8 mouse cellular contexts compared by ENCODE assay signal in the genomic region with DNA sequence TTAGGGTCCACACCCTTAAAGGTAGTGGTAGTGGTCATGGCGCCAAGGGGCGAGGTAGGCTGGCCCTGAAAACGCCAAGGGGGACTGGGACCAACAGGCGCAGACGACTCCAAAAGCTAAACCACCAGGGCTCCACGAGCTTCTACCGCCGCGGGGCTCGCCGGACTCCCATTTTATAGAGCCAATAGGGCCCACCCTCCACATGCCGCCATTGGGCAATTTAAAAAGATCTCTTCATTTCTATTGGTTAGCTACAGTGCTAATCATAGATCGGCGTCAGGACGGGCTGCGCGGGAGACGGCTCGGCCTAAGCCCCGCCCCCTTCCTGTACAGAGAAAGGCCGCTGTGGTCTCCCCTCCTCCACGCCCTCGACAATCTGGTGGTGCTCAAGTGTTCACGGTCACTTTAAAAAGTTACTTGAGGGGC. TPM values are rescaled to one million over a fixed set of nuclear protein-coding genes. Genes with fewer than 3 reads are reported as not detected.
DNase-seq lines count a peak whose midpoint lies in the region; ATAC-seq and TF ChIP-seq lines count a peak whose summit lies in the region.

A gene (minus strand): TSS at position 150 of the 426 bp plus-strand sequence.

- peak; percentile 78 for ATAC-seq in erythroid progenitor cell, adult 5-6 weeks (replicated peaks; ENCODE audit: low FRiP score, poor library complexity, severe bottlenecking)
- ATAC-seq in heart, embryonic 12.5 days (ENCODE audit: insufficient number of reproducible peaks, low FRiP score), result peak; percentile 95
- ATAC-seq in kidney, postnatal 0 days (replicated peaks; ENCODE audit: low FRiP score, low read depth), result peak; percentile 97
- ATAC-seq in liver, embryonic 11.5 days (replicated peaks; ENCODE audit: low FRiP score), result peak; percentile 91
- ATAC-seq in stomach, embryonic 14.5 days (ENCODE audit: insufficient number of reproducible peaks, insufficient read depth, low FRiP score, low read depth), result peak; percentile 97

- no peaks in the 10 kb centered on the region for H3K9me3 ChIP-seq in heart, embryonic 12.5 days (replicated peaks)
- no peaks in the 10 kb centered on the region for H3K9me3 ChIP-seq in kidney, postnatal 0 days (replicated peaks; ENCODE audit: low read length)
- no peaks in the 10 kb centered on the region for H3K9me3 ChIP-seq in liver, embryonic 11.5 days (ENCODE audit: control insufficient read depth, low read length)
- H3K9me3 ChIP-seq in stomach, embryonic 14.5 days (ENCODE audit: control insufficient read depth, low read depth, low read length), result no peaks in the 10 kb centered on the region

- peak within 1 kb of the TSS; percentile 91 for H3K27ac ChIP-seq in heart, embryonic 12.5 days (ENCODE audit: poor library complexity, severe bottlenecking)
- peak within 1 kb of the TSS; percentile 80 for H3K27ac ChIP-seq in kidney, postnatal 0 days
- H3K27ac ChIP-seq in liver, embryonic 11.5 days (ENCODE audit: low read depth, low read length), result peak within 1 kb of the TSS; percentile 91
- H3K27ac ChIP-seq in stomach, embryonic 14.5 days (ENCODE audit: low read length), result peak within 1 kb of the TSS; percentile 91

- H3K4me1 ChIP-seq in heart, embryonic 12.5 days (replicated peaks), result peaks cover 46% of the 10 kb centered on the region
- peaks cover 18% of the 10 kb centered on the region; the same call in 1 of the 2 replicates for H3K4me1 ChIP-seq in kidney, postnatal 0 days (replicated peaks; ENCODE audit: insufficient read depth, low read length)
- H3K4me1 ChIP-seq in liver, embryonic 11.5 days (replicated peaks; ENCODE audit: control insufficient read depth, insufficient read depth, low read length), result peaks cover 45% of the 10 kb centered on the region
- H3K4me1 ChIP-seq in stomach, embryonic 14.5 days (ENCODE audit: control insufficient read depth, insufficient read depth, low read length), result peaks cover 34% of the 10 kb centered on the region

- no peak for TF ChIP-seq CTCF in kidney, postnatal 0 days (IDR thresholded peaks at IDR 0.05; ENCODE audit: low read depth)

- WGBS in heart, embryonic 12.5 days, result 0% methylated on average over 24 of the region's 24 CpGs
- under 1% methylated on average over 24 of the region's 24 CpGs for WGBS in kidney, postnatal 0 days
- WGBS in liver, embryonic 11.5 days, result under 1% methylated on average over 24 of the region's 24 CpGs
- 1% methylated on average over 24 of the region's 24 CpGs for WGBS in stomach, embryonic 14.5 days

- H3K9ac ChIP-seq in heart, embryonic 12.5 days, result peak within 1 kb of the TSS; percentile 99
- H3K9ac ChIP-seq in kidney, postnatal 0 days (ENCODE audit: low read depth, low read length), result peak within 1 kb of the TSS; percentile 90
- peak within 1 kb of the TSS; percentile 99 for H3K9ac ChIP-seq in liver, embryonic 11.5 days (ENCODE audit: low read depth, low read length)
- peak within 1 kb of the TSS; percentile 93 for H3K9ac ChIP-seq in stomach, embryonic 14.5 days (replicated peaks; ENCODE audit: low read depth, low read length)

- DNase-seq in CD4-positive helper T cell, adult 2 months (ENCODE audit: low read depth, low spot score), result peak; percentile 97
- DNase-seq in brain, embryonic 18.5 days (ENCODE audit: low read depth, low spot score), result peak; percentile 95
- DNase-seq in kidney, postnatal 0 days (ENCODE audit: low spot score), result peak; percentile 99
- DNase-seq in liver, embryonic 11.5 days (ENCODE audit: low spot score), result peak; percentile 95
- DNase-seq in naive thymus-derived CD4-positive, alpha-beta T cell, adult 2 months (ENCODE audit: low read depth), result peak; percentile 99

- peak within 1 kb of the TSS; percentile 89 for H3K4me3 ChIP-seq in heart, embryonic 12.5 days
- H3K4me3 ChIP-seq in kidney, postnatal 0 days (replicated peaks; ENCODE audit: low read depth, low read length), result peak within 1 kb of the TSS; percentile 94
- H3K4me3 ChIP-seq in liver, embryonic 11.5 days (ENCODE audit: low read depth, low read length), result peak within 1 kb of the TSS; percentile 99
- peak within 1 kb of the TSS; percentile 99 for H3K4me3 ChIP-seq in stomach, embryonic 14.5 days (ENCODE audit: low read depth, low read length)

- H3K4me2 ChIP-seq in heart, embryonic 12.5 days, result peak within 1 kb of the TSS; percentile 93
- H3K4me2 ChIP-seq in kidney, postnatal 0 days (ENCODE audit: low read length), result peak within 1 kb of the TSS; percentile 95
- H3K4me2 ChIP-seq in liver, embryonic 11.5 days, result peak within 1 kb of the TSS; percentile 87
- peak within 1 kb of the TSS; percentile 58 for H3K4me2 ChIP-seq in stomach, embryonic 14.5 days (replicated peaks; ENCODE audit: low read depth, low read length)

- no peaks in the 10 kb centered on the region for H3K36me3 ChIP-seq in heart, embryonic 12.5 days
- H3K36me3 ChIP-seq in kidney, postnatal 0 days (ENCODE audit: insufficient read depth, low read length), result no peaks in the 10 kb centered on the region
- H3K36me3 ChIP-seq in liver, embryonic 11.5 days (ENCODE audit: control insufficient read depth, insufficient read depth, low read length), result 0 out of 2 replicates have a peak, but pooled peaks cover 2% of the 10 kb centered on the region
- H3K36me3 ChIP-seq in stomach, embryonic 14.5 days (ENCODE audit: control insufficient read depth, insufficient read depth, low read length), result no peaks in the 10 kb centered on the region

- no peaks in the 10 kb centered on the region for H3K27me3 ChIP-seq in heart, embryonic 12.5 days (replicated peaks)
- no peaks in the 10 kb centered on the region for H3K27me3 ChIP-seq in kidney, postnatal 0 days (ENCODE audit: insufficient read depth, low read length)
- no peaks in the 10 kb centered on the region for H3K27me3 ChIP-seq in liver, embryonic 11.5 days (replicated peaks; ENCODE audit: control insufficient read depth, insufficient read depth, low read length)
- H3K27me3 ChIP-seq in stomach, embryonic 14.5 days (ENCODE audit: control insufficient read depth, insufficient read depth, low read length), result no peaks in the 10 kb centered on the region

RNA-seq across cellular contexts. Expression of the gene that starts here (rescaled TPM):
- total RNA-seq in erythroid progenitor cell, adult 5-6 weeks (2015; ENCODE audit: low replicate concordance), result 168 and 177 TPM in 2 replicates
- 225 and 235 TPM in 2 replicates for total RNA-seq in erythroid progenitor cell, adult 5-6 weeks (2017; ENCODE audit: low replicate concordance)
- polyA plus RNA-seq in heart, embryonic 12.5 days (2016; fragmentation: Nextera tagmentation; extraction: Ambion mirVana), result 413 and 440 TPM in 2 replicates
- 251 and 271 TPM in 2 replicates for polyA plus RNA-seq in kidney, postnatal 0 days (2015; fragmentation: Nextera tagmentation; extraction: Ambion mirVana)
- 435 and 437 TPM in 2 replicates for polyA plus RNA-seq in liver, embryonic 11.5 days (2014; fragmentation: Nextera tagmentation; extraction: Ambion mirVana)
- 529 and 563 TPM in 2 replicates for polyA plus RNA-seq in stomach, embryonic 14.5 days (2014; fragmentation: Nextera tagmentation; extraction: Ambion mirVana)

Comparison
In these comparisons a context has a peak if more than half of its experiments do, and no peak if none do; other contexts are left out.
1. Peak in every context shown above with its lines: DNase-seq, ATAC-seq, H3K4me3 ChIP-seq and H3K27ac ChIP-seq.